In genomic region chr16:31846763-31847162, GRCm38 (mm10) we compare ENCODE assay signal across 26 mouse cellular contexts. TPM values are rescaled to one million over a fixed set of nuclear protein-coding genes. Genes with fewer than 3 reads are reported as not detected.
DNase-seq lines count a peak whose midpoint lies in the region; ATAC-seq lines count a peak whose summit lies in the region.
"Had no signal": no experiment of that assay in that cellular context is flagged by ENCODE, and none has a peak within 500 bp of the region (broad histone marks: within the 10 kb centered on the region; RNA-seq: fewer than 3 reads in every experiment).

No protein-coding gene starts in this region.

- no peak overlapping the region for H3K9ac ChIP-seq in midbrain, embryonic 14.5 days (replicated peaks; ENCODE audit: low read length)
- H3K9ac ChIP-seq in midbrain, embryonic 11.5 days (ENCODE audit: low read length), result no peak overlapping the region
- H3K9ac ChIP-seq in hindbrain, embryonic 16.5 days (ENCODE audit: low read depth, low read length), result no peak overlapping the region
- H3K9ac ChIP-seq in neural tube, embryonic 15.5 days (replicated peaks), result no peak overlapping the region
- H3K9ac ChIP-seq: liver, embryonic 13.5 days had no signal

- WGBS in midbrain, embryonic 14.5 days, result 45% methylated on average over 10 of the region's 10 CpGs
- 75% methylated on average over 10 of the region's 10 CpGs for WGBS in midbrain, embryonic 11.5 days
- 51% methylated on average over 10 of the region's 10 CpGs for WGBS in hindbrain, embryonic 16.5 days
- 39% methylated on average over 10 of the region's 10 CpGs for WGBS in neural tube, embryonic 15.5 days

- H3K4me1 ChIP-seq in midbrain, embryonic 14.5 days (ENCODE audit: control insufficient read depth, insufficient read depth, low read length), result no peaks in the 10 kb centered on the region
- no peaks in the 10 kb centered on the region for H3K4me1 ChIP-seq in midbrain, embryonic 11.5 days (ENCODE audit: control insufficient read depth, insufficient read depth, low read length)
- peaks cover 3% of the 10 kb centered on the region; the same call in 1 of the 2 replicates for H3K4me1 ChIP-seq in hindbrain, embryonic 16.5 days (ENCODE audit: control insufficient read depth, insufficient read depth, low read depth, low read length)
- H3K4me1 ChIP-seq in neural tube, embryonic 15.5 days, result peaks cover 8% of the 10 kb centered on the region; the same call in 1 of the 2 replicates
- H3K4me1 ChIP-seq: liver, embryonic 13.5 days had no signal

- no peak overlapping the region for H3K4me3 ChIP-seq in midbrain, embryonic 14.5 days (replicated peaks; ENCODE audit: low read depth, low read length)
- no peak overlapping the region for H3K4me3 ChIP-seq in midbrain, embryonic 11.5 days (ENCODE audit: low read depth, low read length)
- peak overlapping the region; percentile 22; the same call in 1 of the 2 replicates for H3K4me3 ChIP-seq in hindbrain, embryonic 16.5 days (ENCODE audit: low read length)
- H3K4me3 ChIP-seq in neural tube, embryonic 15.5 days (replicated peaks), result no peak overlapping the region
- H3K4me3 ChIP-seq: liver, embryonic 13.5 days; myocyte had no signal

- peak overlapping the region; percentile 60 for H3K27ac ChIP-seq in midbrain, embryonic 14.5 days (replicated peaks; ENCODE audit: low read depth, low read length)
- H3K27ac ChIP-seq in midbrain, embryonic 11.5 days (ENCODE audit: low read depth, low read length), result no peak overlapping the region
- 0 out of 2 replicates have a peak overlapping the region, but pooled peaks have one; percentile 5 for H3K27ac ChIP-seq in hindbrain, embryonic 16.5 days (ENCODE audit: low read depth, low read length)
- H3K27ac ChIP-seq in neural tube, embryonic 15.5 days (replicated peaks), result no peak overlapping the region
- H3K27ac ChIP-seq: liver, embryonic 13.5 days had no signal

- H3K9me3 ChIP-seq in midbrain, embryonic 14.5 days (ENCODE audit: control insufficient read depth, low read length), result no peaks in the 10 kb centered on the region
- H3K9me3 ChIP-seq in midbrain, embryonic 11.5 days (ENCODE audit: control insufficient read depth, low read length), result no peaks in the 10 kb centered on the region
- no peaks in the 10 kb centered on the region for H3K9me3 ChIP-seq in hindbrain, embryonic 16.5 days (ENCODE audit: control insufficient read depth, low read length)
- H3K9me3 ChIP-seq in neural tube, embryonic 15.5 days (replicated peaks), result no peaks in the 10 kb centered on the region
- H3K9me3 ChIP-seq: liver, embryonic 13.5 days had no signal

- H3K4me2 ChIP-seq in midbrain, embryonic 14.5 days (ENCODE audit: low read length), result peak overlapping the region; percentile 31
- no peak overlapping the region for H3K4me2 ChIP-seq in midbrain, embryonic 11.5 days
- H3K4me2 ChIP-seq in hindbrain, embryonic 16.5 days (ENCODE audit: low read length), result peak overlapping the region; percentile 27
- peak overlapping the region; percentile 31 for H3K4me2 ChIP-seq in neural tube, embryonic 15.5 days
- H3K4me2 ChIP-seq: heart, embryonic 11.5 days; liver, embryonic 13.5 days had no signal

- no peaks in the 10 kb centered on the region for H3K27me3 ChIP-seq in midbrain, embryonic 14.5 days (ENCODE audit: control insufficient read depth, insufficient read depth, low read length)
- no peaks in the 10 kb centered on the region for H3K27me3 ChIP-seq in midbrain, embryonic 11.5 days (ENCODE audit: control insufficient read depth, insufficient read depth, low read length)
- H3K27me3 ChIP-seq in hindbrain, embryonic 16.5 days (replicated peaks; ENCODE audit: control insufficient read depth, insufficient read depth, low read length), result no peaks in the 10 kb centered on the region
- H3K27me3 ChIP-seq in neural tube, embryonic 15.5 days (replicated peaks), result no peaks in the 10 kb centered on the region
- H3K27me3 ChIP-seq: liver, embryonic 13.5 days had no signal

- peak; percentile 65 for DNase-seq in midbrain, embryonic 14.5 days
- DNase-seq in midbrain, embryonic 11.5 days (ENCODE audit: low spot score, missing footprints), result no peak
- peak; percentile 21 for DNase-seq in embryo, embryonic 10.5 days (ENCODE audit: low spot score)
- no peak for DNase-seq in gastrocnemius, postnatal 10 days
- no peak for DNase-seq in lung, postnatal 4 days
- DNase-seq: adrenal gland, postnatal 10 days; cerebellum, adult 11 months; cerebellum, adult 9-11 months; kidney, adult 11 months; layer of hippocampus, adult 9-11 months; liver, embryonic 13.5 days; lung, adult 2 months; lung, postnatal 36 days; thymus, adult 2 months; thymus, postnatal 4 days had no signal

- H3K36me3 ChIP-seq in midbrain, embryonic 14.5 days (ENCODE audit: control insufficient read depth, insufficient read depth, low read length), result no peaks in the 10 kb centered on the region
- H3K36me3 ChIP-seq in midbrain, embryonic 11.5 days (ENCODE audit: control insufficient read depth, insufficient read depth, low read length), result no peaks in the 10 kb centered on the region
- no peaks in the 10 kb centered on the region for H3K36me3 ChIP-seq in hindbrain, embryonic 16.5 days (ENCODE audit: control insufficient read depth, insufficient read depth, low read length)
- 0 out of 2 replicates have a peak, but pooled peaks cover 3% of the 10 kb centered on the region for H3K36me3 ChIP-seq in neural tube, embryonic 15.5 days

- no peak for ATAC-seq in midbrain, embryonic 14.5 days (ENCODE audit: low FRiP score, low TSS enrichment)
- ATAC-seq in midbrain, embryonic 11.5 days (ENCODE audit: low FRiP score), result no peak
- 0 out of 2 replicates have a peak, but pooled peaks have one; percentile 52 for ATAC-seq in hindbrain, embryonic 16.5 days
- ATAC-seq in neural tube, embryonic 15.5 days (ENCODE audit: low FRiP score), result no peak
- ATAC-seq: forebrain, embryonic 14.5 days had no signal

RNA-seq across cellular contexts. Expression of gene Meltf, which starts 31.8 kb away (rescaled TPM):
- 0.17 and 0.22 TPM in 2 replicates for polyA plus RNA-seq in midbrain, embryonic 14.5 days (2014; fragmentation: Nextera tagmentation; extraction: Ambion mirVana)
- polyA plus RNA-seq in midbrain, embryonic 11.5 days (2014; fragmentation: Nextera tagmentation; extraction: Ambion mirVana), result 0.10 TPM in 1 of 2 replicates, not detected in the other
- 0.29 and 0.42 TPM in 2 replicates for polyA plus RNA-seq in hindbrain, embryonic 16.5 days (2015; fragmentation: Nextera tagmentation; extraction: Ambion mirVana)
- 0.42 and 0.61 TPM in 2 replicates for polyA plus RNA-seq in neural tube, embryonic 15.5 days (2015; fragmentation: Nextera tagmentation; extraction: Ambion mirVana)
- total RNA-seq in gastrocnemius, postnatal 10 days (2021), result under 1 TPM in 1 of 2 experiments, not detected in 1; 0.05 TPM
- total RNA-seq: gastrocnemius, adult 8-10 months; megakaryocyte-erythroid progenitor cell, adult 5-6 weeks; neutrophil, adult 5-6 weeks had no signal
- polyA plus RNA-seq: C2C12; heart, embryonic 11.5 days; heart, postnatal 0 days; myocyte; small intestine, adult 2 months had no signal

Comparison
In these comparisons a context has a peak if more than half of its experiments do, and no peak if none do; other contexts are left out.
1. DNase-seq: peak in midbrain, embryonic 14.5 days (single experiment) and embryo, embryonic 10.5 days (single experiment); none in midbrain, embryonic 11.5 days (single experiment), gastrocnemius, postnatal 10 days (single experiment) and lung, postnatal 4 days (0 of 2).
2. H3K27ac ChIP-seq: peak in midbrain, embryonic 14.5 days (single experiment) and hindbrain, embryonic 16.5 days (single experiment); none in midbrain, embryonic 11.5 days (single experiment) and neural tube, embryonic 15.5 days (single experiment).